Mouse (Mus musculus) stomach, embryonic 14.5 days (tissue): ENCODE measurements around the gene Gspt1. TPM values are rescaled to one million over a fixed set of nuclear protein-coding genes. Genes with fewer than 3 reads are reported as not detected.
A peak's percentile ranks its signal among the peaks of the same experiment; 100 is the strongest.

Experiments used
- ATAC-seq: fragments of 200-750 bp; cut with Nextera tagmentation; 2 replicates; pipeline ENCODE4 v1.8.0; 2017; ENCODE audit warnings: low read depth, moderate TSS enrichment; ENCODE audit not compliant: insufficient number of reproducible peaks, insufficient read depth, low FRiP score
- H3K27ac ChIP-seq: fragments of 300-500 bp; sonication (generic); 2 replicates; pipeline ENCODE4 v1.5.1; 2014; ENCODE audit warnings: mild to moderate bottlenecking, low read length, moderate library complexity, mixed read lengths
- H3K27me3 ChIP-seq: fragments of 300-500 bp; sonication (generic); 2 replicates; pipeline ENCODE4 v1.6.1; 2014; ENCODE audit warnings: low read length, control low read depth, mixed read lengths; ENCODE audit not compliant: control insufficient read depth, insufficient read depth
- H3K36me3 ChIP-seq: fragments of 300-500 bp; sonication (generic); 2 replicates; pipeline ENCODE4 v1.6.1; 2014; ENCODE audit warnings: mild to moderate bottlenecking, control low read depth, low read length, moderate library complexity, mixed read lengths; ENCODE audit not compliant: control insufficient read depth, insufficient read depth
- H3K4me1 ChIP-seq: fragments of 300-500 bp; sonication (generic); 2 replicates; pipeline ENCODE4 v1.6.1; 2014; ENCODE audit warnings: low read length, control low read depth, mixed read lengths; ENCODE audit not compliant: control insufficient read depth, insufficient read depth
- H3K4me2 ChIP-seq: fragments of 300-500 bp; sonication (generic); replicated peaks from 2 replicates; pipeline ENCODE4 v1.6.1; 2014; ENCODE audit warnings: low read depth, low read length, control low read depth
- H3K4me3 ChIP-seq: fragments of 300-500 bp; sonication (generic); 2 replicates; pipeline ENCODE4 v1.5.1; 2014; ENCODE audit warnings: low read depth, low read length, control low read depth
- H3K9ac ChIP-seq: fragments of 300-500 bp; sonication (generic); replicated peaks from 2 replicates; pipeline ENCODE4 v1.6.1; 2014; ENCODE audit warnings: low read depth, mild to moderate bottlenecking, control low read depth, low read length, moderate library complexity, mixed read lengths
- H3K9me3 ChIP-seq: fragments of 300-500 bp; sonication (generic); 2 replicates; pipeline ENCODE4 v1.6.1; 2016; ENCODE audit warnings: low read depth, low read length, control low read depth; ENCODE audit not compliant: control insufficient read depth
- WGBS: fragments of 180-500 bp; shearing (Covaris S2); extraction: QIAGEN DNeasy Blood & Tissue Kit; methylation state at CpG from one replicate; pipeline ENCODE4 v1.1.7; 2014; 5-methylcytosine and 5-hydroxymethylcytosine counted together
- polyA plus RNA-seq: library from polyadenylated mRNA; unstranded; fragments of >200 nt; fragmentation: Nextera tagmentation; extraction: Ambion mirVana; gene quantifications from 2 replicates; pipeline ENCODE4 v1.2.1, GENCODE M21; 2014

Gspt1 gene
- polyA plus RNA-seq, 1 experiment from 2014 or later, result 79.1 TPM

GRCm38 (mm10) chr16:11278778-11279177 lies 24.7 kb upstream of the Gspt1 start:
- 72% methylated on average over 6 of the region's 6 CpGs for WGBS
- H3K27ac ChIP-seq, result no peak overlapping the region
- no peak overlapping the region for H3K9ac ChIP-seq
- no peaks in the 10 kb centered on the region for H3K27me3 ChIP-seq
- no peaks in the 10 kb centered on the region for H3K36me3 ChIP-seq
- no peak overlapping the region for H3K4me2 ChIP-seq
- no peaks in the 10 kb centered on the region for H3K9me3 ChIP-seq
- no peak for ATAC-seq
- H3K4me3 ChIP-seq, result no peak overlapping the region
- H3K4me1 ChIP-seq, result no peaks in the 10 kb centered on the region

GRCm38 (mm10) chr16:11276888-11277287 lies 22.8 kb upstream of the Gspt1 start:
- no peak overlapping the region for H3K4me2 ChIP-seq
- no peak overlapping the region for H3K27ac ChIP-seq
- H3K27me3 ChIP-seq, result no peaks in the 10 kb centered on the region
- H3K9ac ChIP-seq, result no peak overlapping the region
- no peaks in the 10 kb centered on the region for H3K9me3 ChIP-seq
- ATAC-seq, result no peak
- H3K36me3 ChIP-seq, result no peaks in the 10 kb centered on the region
- H3K4me3 ChIP-seq, result no peak overlapping the region
- WGBS, result 71% methylated on average over 3 of the region's 3 CpGs
- H3K4me1 ChIP-seq, result no peaks in the 10 kb centered on the region

DNA sequence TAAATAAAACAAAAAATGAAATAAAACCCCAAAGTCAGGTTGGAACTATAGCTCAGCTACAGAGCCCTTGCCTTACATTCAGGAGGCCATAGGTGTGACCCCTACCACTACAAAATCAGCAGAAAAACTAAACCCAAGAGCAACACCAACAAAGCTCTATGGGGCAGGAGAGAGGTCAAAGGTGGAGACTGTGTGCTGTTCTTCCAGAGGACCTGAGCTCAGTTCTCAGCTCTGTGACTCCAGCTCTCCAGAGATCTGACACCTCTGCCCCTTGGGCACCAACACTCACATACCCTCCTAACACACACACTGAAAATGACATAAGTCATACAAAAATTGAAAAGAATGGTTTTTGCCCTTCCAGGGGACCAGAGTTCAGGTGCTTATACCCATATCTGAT lies 16.9 kb upstream of the Gspt1 start:
- H3K9ac ChIP-seq, result no peak overlapping the region
- H3K27me3 ChIP-seq, result no peaks in the 10 kb centered on the region
- H3K4me3 ChIP-seq, result no peak overlapping the region
- no peaks in the 10 kb centered on the region for H3K9me3 ChIP-seq
- no peak overlapping the region for H3K27ac ChIP-seq
- H3K4me1 ChIP-seq, result no peaks in the 10 kb centered on the region
- H3K4me2 ChIP-seq, result no peak overlapping the region
- no peak for ATAC-seq
- no peaks in the 10 kb centered on the region for H3K36me3 ChIP-seq

GRCm38 (mm10) chr16:11270642-11271041 lies 16.5 kb upstream of the Gspt1 start:
- ATAC-seq, result no peak; the same call in 1 of the 2 replicates

GRCm38 (mm10) chr16:11269808-11270207 lies 15.7 kb upstream of the Gspt1 start:
- 30% methylated on average over 6 of the region's 6 CpGs for WGBS
- Histone ChIP-seq H3K9me3 (no peaks in the 10 kb centered on the region), H3K4me3 (no peak overlapping the region), H3K4me1 (no peaks in the 10 kb centered on the region), H3K9ac (no peak overlapping the region), H3K36me3 (no peaks in the 10 kb centered on the region), H3K27ac (no peak overlapping the region), H3K27me3 (no peaks in the 10 kb centered on the region), H3K4me2 (no peak overlapping the region)
- ATAC-seq, result no peak

More at GRCm38 (mm10) chr16:11270642-11271041, 16.5 kb upstream of the Gspt1 start:
- Histone ChIP-seq H3K4me1 (no peaks in the 10 kb centered on the region), H3K4me3 (no peak overlapping the region), H3K36me3 (no peaks in the 10 kb centered on the region), H3K9ac (no peak overlapping the region), H3K27me3 (no peaks in the 10 kb centered on the region), H3K27ac (no peak overlapping the region), H3K9me3 (no peaks in the 10 kb centered on the region), H3K4me2 (no peak overlapping the region)
- WGBS, result 80% methylated on average over 2 of the region's 2 CpGs

- Histone ChIP-seq H3K9ac (no peak overlapping the region), H3K4me2 (no peak overlapping the region), H3K27ac (no peak overlapping the region), H3K36me3 (no peaks in the 10 kb centered on the region), H3K9me3 (no peaks in the 10 kb centered on the region), H3K4me3 (no peak overlapping the region), H3K4me1 (no peaks in the 10 kb centered on the region), H3K27me3 (no peaks in the 10 kb centered on the region)
- ATAC-seq, result no peak
- WGBS, result 82% methylated on average over 2 of the region's 2 CpGs
These were observed 12.4 kb upstream of the Gspt1 start for GRCm38 (mm10) chr16:11266556-11266955.

GRCm38 (mm10) chr16:11263266-11263665 lies 9.1 kb upstream of the Gspt1 start:
- Histone ChIP-seq H3K27me3 (no peaks in the 10 kb centered on the region), H3K4me2 (no peak overlapping the region), H3K9me3 (no peaks in the 10 kb centered on the region), H3K4me1 (no peaks in the 10 kb centered on the region), H3K36me3 (no peaks in the 10 kb centered on the region), H3K4me3 (no peak overlapping the region), H3K27ac (no peak overlapping the region), H3K9ac (no peak overlapping the region)
- peak; percentile 63 for ATAC-seq

- 13% methylated on average over 10 of the region's 10 CpGs for WGBS
- H3K4me1 ChIP-seq, result peaks cover 10% of the 10 kb centered on the region; the same call in 1 of the 2 replicates
- H3K4me2 ChIP-seq, result peak overlapping the region; percentile 65
- peak overlapping the region; percentile 97 for H3K4me3 ChIP-seq
- H3K9ac ChIP-seq, result peak overlapping the region; percentile 68
- H3K36me3 ChIP-seq, result no peaks in the 10 kb centered on the region
- H3K27ac ChIP-seq, result peak overlapping the region; percentile 91
- no peaks in the 10 kb centered on the region for H3K27me3 ChIP-seq
- no peak for ATAC-seq
- no peaks in the 10 kb centered on the region for H3K9me3 ChIP-seq
These were observed 619 bp upstream of the Gspt1 start for GRCm38 (mm10) chr16:11254723-11255164.
